ENCODE assay signal across 8 mouse cellular contexts in genomic region chr3:52101401-52101976, GRCm38 (mm10). TPM values are rescaled to one million over a fixed set of nuclear protein-coding genes. Genes with fewer than 3 reads are reported as not detected.
DNase-seq lines count a peak whose midpoint lies in the region; ATAC-seq and TF ChIP-seq lines count a peak whose summit lies in the region.

No protein-coding gene starts in this region.

- peak overlapping the region; percentile 78 for H3K4me3 ChIP-seq in left cerebral cortex, adult 2 months
- H3K4me3 ChIP-seq in embryonic facial prominence, embryonic 11.5 days (ENCODE audit: low read depth, low read length) = peak overlapping the region; percentile 86
- H3K4me3 ChIP-seq in hindbrain, postnatal 0 days (ENCODE audit: low read length) = peak overlapping the region; percentile 79
- peak overlapping the region; percentile 86 for H3K4me3 ChIP-seq in midbrain, embryonic 13.5 days (replicated peaks)

- H3K4me1 ChIP-seq in embryonic facial prominence, embryonic 11.5 days (ENCODE audit: control insufficient read depth, insufficient read depth, low read length) = no peaks in the 10 kb centered on the region
- no peaks in the 10 kb centered on the region for H3K4me1 ChIP-seq in hindbrain, postnatal 0 days (ENCODE audit: insufficient read depth, low read length)
- H3K4me1 ChIP-seq in midbrain, embryonic 13.5 days (replicated peaks) = peaks cover 19% of the 10 kb centered on the region

- 1% methylated on average over 14 of the region's 14 CpGs for WGBS in embryonic facial prominence, embryonic 11.5 days
- 1% methylated on average over 14 of the region's 14 CpGs for WGBS in hindbrain, postnatal 0 days
- under 1% methylated on average over 14 of the region's 14 CpGs for WGBS in midbrain, embryonic 13.5 days

- DNase-seq in left cerebral cortex, adult 2 months (ENCODE audit: extremely low spot score in 1 of 2, low spot score in 2 of 2) = no peak
- DNase-seq in left cerebral cortex, postnatal 4 days = no peak
- DNase-seq in embryonic facial prominence, embryonic 11.5 days (ENCODE audit: low spot score) = no peak
- DNase-seq in hindbrain, postnatal 0 days (ENCODE audit: low spot score) = no peak
- no peak for DNase-seq in layer of hippocampus, adult 9-10 months (ENCODE audit: low spot score)
- no peak for DNase-seq in adrenal gland, postnatal 4 days (ENCODE audit: low spot score in 2 of 2)
- DNase-seq in T-cell, adult 2 months (ENCODE audit: low spot score) = no peak

- no peak for TF ChIP-seq CTCF in left cerebral cortex, adult 2 months (IDR thresholded peaks at IDR 0.05)
- no peak for TF ChIP-seq CTCF in hindbrain, postnatal 0 days (IDR thresholded peaks at IDR 0.05; ENCODE audit: low read depth)

- no peaks in the 10 kb centered on the region for H3K9me3 ChIP-seq in embryonic facial prominence, embryonic 11.5 days (replicated peaks; ENCODE audit: control insufficient read depth, low read length)
- H3K9me3 ChIP-seq in hindbrain, postnatal 0 days (ENCODE audit: low read length) = no peaks in the 10 kb centered on the region
- H3K9me3 ChIP-seq in midbrain, embryonic 13.5 days = no peaks in the 10 kb centered on the region

- ATAC-seq in embryonic facial prominence, embryonic 11.5 days (replicated peaks; ENCODE audit: insufficient number of reproducible peaks, low FRiP score, low TSS enrichment, low read depth) = peak; percentile 57
- peak; percentile 48; the same call in 1 of the 2 replicates for ATAC-seq in hindbrain, postnatal 0 days
- peak; percentile 62; the same call in 1 of the 2 replicates for ATAC-seq in midbrain, embryonic 13.5 days

- peak overlapping the region; percentile 90 for H3K4me2 ChIP-seq in embryonic facial prominence, embryonic 11.5 days (ENCODE audit: low read depth, low read length)
- peak overlapping the region; percentile 96 for H3K4me2 ChIP-seq in hindbrain, postnatal 0 days (ENCODE audit: low read depth, low read length)
- peak overlapping the region; percentile 83 for H3K4me2 ChIP-seq in midbrain, embryonic 13.5 days (replicated peaks)

- no peaks in the 10 kb centered on the region for H3K27me3 ChIP-seq in embryonic facial prominence, embryonic 11.5 days (ENCODE audit: control insufficient read depth, insufficient read depth, low read length)
- H3K27me3 ChIP-seq in hindbrain, postnatal 0 days (ENCODE audit: insufficient read depth, low read length) = no peaks in the 10 kb centered on the region
- H3K27me3 ChIP-seq in midbrain, embryonic 13.5 days = no peaks in the 10 kb centered on the region

- peak overlapping the region; percentile 95 for H3K27ac ChIP-seq in left cerebral cortex, adult 2 months
- H3K27ac ChIP-seq in embryonic facial prominence, embryonic 11.5 days (replicated peaks; ENCODE audit: low read depth, low read length) = peak overlapping the region; percentile 99
- peak overlapping the region; percentile 98 for H3K27ac ChIP-seq in hindbrain, postnatal 0 days
- H3K27ac ChIP-seq in midbrain, embryonic 13.5 days = peak overlapping the region; percentile 100

- H3K9ac ChIP-seq in embryonic facial prominence, embryonic 11.5 days (replicated peaks; ENCODE audit: low read length) = peak overlapping the region; percentile 97
- H3K9ac ChIP-seq in hindbrain, postnatal 0 days (replicated peaks; ENCODE audit: low read length) = peak overlapping the region; percentile 79
- peak overlapping the region; percentile 97 for H3K9ac ChIP-seq in midbrain, embryonic 13.5 days (replicated peaks)

- no peaks in the 10 kb centered on the region for H3K36me3 ChIP-seq in embryonic facial prominence, embryonic 11.5 days (replicated peaks; ENCODE audit: control insufficient read depth, insufficient read depth, low read depth, low read length)
- H3K36me3 ChIP-seq in hindbrain, postnatal 0 days (ENCODE audit: insufficient read depth, low read length) = no peaks in the 10 kb centered on the region
- H3K36me3 ChIP-seq in midbrain, embryonic 13.5 days = no peaks in the 10 kb centered on the region

- intact Hi-C loops in left cerebral cortex, adult 2 months (cut with DNase I) = loop anchor here (5.0 kb wide), 3 partner anchors 76 to 214 kb away; no protein-coding TSS in a partner anchor
- intact Hi-C loops in left cerebral cortex, postnatal 4 days (cut with DNase I) = loop anchor here (5.0 kb wide), 1 partner anchor 399 kb away; no protein-coding TSS in a partner anchor

RNA-seq across cellular contexts. Expression of gene Maml3, which starts 3.4 kb away (rescaled TPM):
- 10 to 100 TPM; 10.3 to 10.9 TPM for total RNA-seq in left cerebral cortex, adult 2 months (2021)
- total RNA-seq in left cerebral cortex, postnatal 4 days (2021) = 1 to 10 TPM; 7.4 to 7.5 TPM
- 4.4 TPM in 2 replicates for polyA plus RNA-seq in embryonic facial prominence, embryonic 11.5 days (2014; fragmentation: Nextera tagmentation; extraction: Ambion mirVana)
- total RNA-seq in hindbrain, postnatal 0 days (2014; rRNA removed) = 18.0 and 18.8 TPM in 2 replicates
- polyA plus RNA-seq in hindbrain, postnatal 0 days (2015; fragmentation: Nextera tagmentation; extraction: Ambion mirVana) = 4.3 and 4.8 TPM in 2 replicates
- 8.3 and 8.6 TPM in 2 replicates for polyA plus RNA-seq in midbrain, embryonic 13.5 days (2015; fragmentation: Nextera tagmentation; extraction: Ambion mirVana)
- total RNA-seq in adrenal gland, postnatal 4 days (2021) = 10 to 100 TPM; 19.6 to 20.9 TPM
